Mouse (Mus musculus) hindbrain, embryonic 13.5 days (tissue): ENCODE results near the gene Tbc1d5. TPM values are rescaled to one million over a fixed set of nuclear protein-coding genes. Genes with fewer than 3 reads are reported as not detected.

ENCODE experiments used
- ATAC-seq: fragments of 200-750 bp; cut with Nextera tagmentation; 2 replicates; pipeline ENCODE4 v1.8.0; 2017; ENCODE audit warnings: moderate TSS enrichment; ENCODE audit not compliant: low FRiP score
- H3K27ac ChIP-seq: fragments of 300-500 bp; sonication (generic); 2 replicates; pipeline ENCODE4 v1.5.1; 2015; ENCODE audit warnings: inconsistent platforms, mild to moderate bottlenecking, moderate library complexity
- H3K27me3 ChIP-seq: fragments of 300-500 bp; sonication (generic); 2 replicates; pipeline ENCODE4 v1.6.1; 2015; ENCODE audit warnings: mild to moderate bottlenecking, inconsistent platforms
- H3K36me3 ChIP-seq: fragments of 300-500 bp; sonication (generic); 2 replicates; pipeline ENCODE4 v1.6.1; 2015; ENCODE audit warnings: mild to moderate bottlenecking, inconsistent platforms
- H3K4me1 ChIP-seq: fragments of 300-500 bp; sonication (generic); replicated peaks from 2 replicates; pipeline ENCODE4 v1.6.1; 2015; ENCODE audit warnings: inconsistent platforms
- H3K4me2 ChIP-seq: fragments of 300-500 bp; sonication (generic); 2 replicates; pipeline ENCODE4 v1.6.1; 2015; ENCODE audit warnings: inconsistent platforms, mild to moderate bottlenecking, moderate library complexity
- H3K4me3 ChIP-seq: fragments of 300-500 bp; sonication (generic); 2 replicates; pipeline ENCODE4 v1.5.1; 2015; ENCODE audit warnings: mild to moderate bottlenecking, inconsistent platforms
- H3K9ac ChIP-seq: fragments of 300-500 bp; sonication (generic); 2 replicates; pipeline ENCODE4 v1.6.1; 2015; ENCODE audit warnings: mild to moderate bottlenecking, inconsistent platforms
- H3K9me3 ChIP-seq: fragments of 300-500 bp; sonication (generic); 2 replicates; pipeline ENCODE4 v1.6.1; 2016; ENCODE audit warnings: inconsistent platforms
- WGBS: fragments of 180-500 bp; shearing (Covaris S2); methylation state at CpG from one replicate; pipeline ENCODE4 v1.1.7; 2015; 5-methylcytosine and 5-hydroxymethylcytosine counted together
- polyA plus RNA-seq: library from polyadenylated mRNA; unstranded; fragments of >200 nt; fragmentation: Nextera tagmentation; extraction: Ambion mirVana; gene quantifications from 2 replicates; pipeline ENCODE4 v1.2.1, GENCODE M21; 2015

The Tbc1d5 gene
- polyA plus RNA-seq, 1 experiment from 2014 or later = 8.3 TPM

DNA sequence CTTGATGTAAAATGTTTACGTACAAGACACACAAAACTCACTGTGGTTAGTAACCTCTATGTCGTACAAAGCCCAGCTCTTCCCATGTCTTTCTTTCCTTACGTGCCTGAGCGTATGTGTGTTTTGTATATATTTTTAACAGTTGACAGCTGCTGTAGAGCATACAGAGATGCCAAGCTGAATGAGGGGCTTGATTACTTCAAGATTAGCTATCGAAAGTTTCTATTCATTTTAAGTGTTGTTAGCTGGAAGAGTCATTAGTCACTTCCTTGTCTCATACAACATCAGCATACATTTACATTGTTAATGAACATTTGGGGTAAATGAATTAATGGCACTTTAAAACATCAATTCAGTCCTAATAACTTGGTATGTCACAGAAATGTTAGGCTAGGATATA is 155.9 kb downstream of the Tbc1d5 start:
- Histone ChIP-seq H3K36me3 (no peaks in the 10 kb centered on the region), H3K9ac (no peak overlapping the region), H3K27ac (no peak overlapping the region), H3K9me3 (no peaks in the 10 kb centered on the region), H3K4me1 (no peaks in the 10 kb centered on the region), H3K4me3 (no peak overlapping the region), H3K27me3 (no peaks in the 10 kb centered on the region), H3K4me2 (no peak overlapping the region)
- WGBS = 65% methylated on average over 5 of the region's 5 CpGs
- no peak for ATAC-seq

DNA sequence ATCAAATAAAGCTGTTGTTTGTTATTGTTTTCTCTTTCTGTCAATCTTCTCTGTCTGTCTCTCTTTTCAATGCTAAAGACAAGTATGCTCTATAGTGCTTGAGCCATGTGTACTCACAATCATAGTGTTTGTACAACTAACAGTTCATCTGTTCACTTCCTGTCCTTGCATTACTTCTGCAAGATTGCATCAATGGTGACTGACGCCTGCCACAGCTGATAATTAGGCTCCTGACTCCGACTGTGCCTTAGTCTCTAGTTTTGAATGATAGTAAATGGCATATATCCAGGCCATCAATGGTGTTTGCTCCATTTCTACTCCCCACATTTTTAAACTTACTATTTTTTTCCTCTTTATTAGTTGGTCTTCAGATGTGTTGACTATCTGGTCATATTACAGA is 162.8 kb downstream of the Tbc1d5 start:
- H3K27me3 ChIP-seq = no peaks in the 10 kb centered on the region
- no peaks in the 10 kb centered on the region for H3K4me1 ChIP-seq
- WGBS = 87% methylated on average over 2 of the region's 2 CpGs
- no peaks in the 10 kb centered on the region for H3K36me3 ChIP-seq
- H3K4me2 ChIP-seq = no peak overlapping the region
- no peak overlapping the region for H3K27ac ChIP-seq
- H3K4me3 ChIP-seq = no peak overlapping the region
- no peaks in the 10 kb centered on the region for H3K9me3 ChIP-seq
- H3K9ac ChIP-seq = no peak overlapping the region
- no peak for ATAC-seq

DNA sequence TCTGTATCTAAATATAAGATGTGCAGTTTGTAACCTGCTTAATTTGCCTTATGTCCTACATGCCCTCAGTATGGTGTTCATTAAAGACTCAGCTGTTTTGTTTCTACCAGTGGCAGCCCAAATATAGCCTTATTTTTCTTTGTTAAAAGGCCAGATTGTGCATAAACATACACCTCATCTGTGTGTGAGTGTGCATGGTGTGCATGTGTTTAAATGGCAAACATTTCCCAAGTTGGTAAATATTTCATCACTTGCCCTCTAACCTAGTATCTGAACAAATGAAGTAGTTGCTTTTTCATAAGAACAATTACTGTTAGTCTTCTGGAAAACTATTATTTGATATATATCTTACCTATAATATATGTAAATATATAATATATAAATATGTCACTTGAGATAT is 165.2 kb downstream of the Tbc1d5 start:
- Histone ChIP-seq H3K27me3 (no peaks in the 10 kb centered on the region), H3K36me3 (no peaks in the 10 kb centered on the region), H3K27ac (no peak overlapping the region), H3K9me3 (no peaks in the 10 kb centered on the region), H3K4me2 (no peak overlapping the region), H3K9ac (no peak overlapping the region), H3K4me3 (no peak overlapping the region), H3K4me1 (no peaks in the 10 kb centered on the region)
- ATAC-seq = no peak

DNA sequence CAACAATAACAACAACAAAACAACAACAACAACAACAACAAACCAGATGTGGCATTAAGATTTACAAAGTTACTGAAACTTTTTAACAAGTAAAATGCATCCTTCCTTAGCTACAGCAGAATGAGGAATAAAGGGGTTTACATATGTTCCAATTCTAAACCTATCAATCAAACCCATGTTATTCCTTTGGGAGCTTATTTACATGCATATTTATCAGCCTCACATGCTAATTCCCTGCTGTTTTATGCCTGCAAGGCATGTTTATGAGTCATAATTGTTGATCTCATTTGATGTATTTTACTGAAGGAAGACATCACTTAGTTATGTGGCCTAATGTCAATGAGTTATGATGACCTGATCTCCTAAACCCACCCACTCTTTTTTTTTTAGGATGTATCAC is 176.0 kb downstream of the Tbc1d5 start:
- no peaks in the 10 kb centered on the region for H3K27me3 ChIP-seq
- no peak overlapping the region for H3K4me2 ChIP-seq
- ATAC-seq = no peak
- no peak overlapping the region for H3K27ac ChIP-seq
- H3K9ac ChIP-seq = no peak overlapping the region
- H3K4me3 ChIP-seq = no peak overlapping the region
- H3K36me3 ChIP-seq = no peaks in the 10 kb centered on the region
- no peaks in the 10 kb centered on the region for H3K9me3 ChIP-seq
- no peaks in the 10 kb centered on the region for H3K4me1 ChIP-seq

DNA sequence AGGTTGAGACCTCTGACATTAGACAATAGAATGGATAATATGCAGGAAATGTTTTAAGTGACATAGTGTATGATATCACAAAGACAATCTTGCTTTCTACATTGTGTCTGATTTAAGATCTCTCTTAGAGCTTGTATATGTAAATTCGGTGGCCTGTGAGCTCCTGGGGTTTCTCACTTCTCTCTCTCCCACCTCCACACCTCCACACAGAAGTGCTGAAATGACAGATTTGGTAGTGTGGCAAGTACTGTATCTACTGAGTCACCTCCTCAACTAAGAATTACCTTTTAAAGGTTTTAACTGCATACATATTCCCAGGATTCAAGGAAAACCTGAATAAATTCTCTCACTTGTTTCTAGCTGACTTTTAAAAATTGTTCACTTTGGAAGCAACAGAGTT is 180.9 kb downstream of the Tbc1d5 start:
- Histone ChIP-seq H3K4me1 (no peaks in the 10 kb centered on the region), H3K27ac (no peak overlapping the region), H3K4me3 (no peak overlapping the region), H3K9me3 (peaks cover 7% of the 10 kb centered on the region), H3K36me3 (peaks cover 6% of the 10 kb centered on the region; the same call in 1 of the 2 replicates), H3K27me3 (no peaks in the 10 kb centered on the region), H3K9ac (no peak overlapping the region), H3K4me2 (no peak overlapping the region)
- ATAC-seq = no peak
- WGBS = 75% methylated on average over 1 of the region's 1 CpGs

DNA sequence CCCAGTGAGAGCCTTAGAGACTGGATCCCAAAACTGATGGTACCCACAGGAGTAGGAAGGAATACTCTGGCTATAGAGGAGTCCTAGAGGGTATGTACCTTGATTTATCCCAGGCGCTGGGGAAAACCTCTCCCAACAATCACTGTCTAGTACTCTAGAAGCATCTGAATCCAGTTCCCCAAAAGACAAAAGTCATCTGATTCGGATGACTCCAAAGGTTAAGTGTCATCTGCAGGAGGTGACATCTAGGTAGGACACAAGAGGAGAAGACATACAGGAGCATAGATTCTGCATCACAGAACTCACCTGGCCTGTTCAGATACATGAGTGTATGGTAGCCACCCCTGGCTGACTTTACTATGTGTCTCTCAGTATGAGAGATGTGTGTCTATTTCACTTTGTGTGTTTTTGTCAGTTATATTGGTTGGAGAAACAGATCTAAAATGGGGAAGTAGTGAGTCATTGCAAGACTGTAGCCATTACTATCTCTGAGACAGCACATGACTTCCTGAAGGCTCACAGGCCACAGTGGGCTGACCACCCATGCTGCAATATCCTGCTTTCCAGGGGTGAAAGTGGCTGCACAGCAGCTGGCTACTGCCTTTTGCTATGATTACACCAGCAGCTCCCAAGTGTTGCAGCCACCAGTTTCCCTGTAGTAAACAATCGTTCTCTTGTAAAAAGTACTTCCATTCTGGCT is 185.7 kb downstream of the Tbc1d5 start:
- Histone ChIP-seq H3K36me3 (peaks cover 8% of the 10 kb centered on the region; the same call in 1 of the 2 replicates), H3K4me2 (no peak overlapping the region), H3K9me3 (peaks cover 13% of the 10 kb centered on the region), H3K27me3 (no peaks in the 10 kb centered on the region), H3K4me3 (no peak overlapping the region), H3K4me1 (no peaks in the 10 kb centered on the region), H3K27ac (no peak overlapping the region), H3K9ac (no peak overlapping the region)
- no peak for ATAC-seq
- 93% methylated on average over 3 of the region's 3 CpGs for WGBS

DNA sequence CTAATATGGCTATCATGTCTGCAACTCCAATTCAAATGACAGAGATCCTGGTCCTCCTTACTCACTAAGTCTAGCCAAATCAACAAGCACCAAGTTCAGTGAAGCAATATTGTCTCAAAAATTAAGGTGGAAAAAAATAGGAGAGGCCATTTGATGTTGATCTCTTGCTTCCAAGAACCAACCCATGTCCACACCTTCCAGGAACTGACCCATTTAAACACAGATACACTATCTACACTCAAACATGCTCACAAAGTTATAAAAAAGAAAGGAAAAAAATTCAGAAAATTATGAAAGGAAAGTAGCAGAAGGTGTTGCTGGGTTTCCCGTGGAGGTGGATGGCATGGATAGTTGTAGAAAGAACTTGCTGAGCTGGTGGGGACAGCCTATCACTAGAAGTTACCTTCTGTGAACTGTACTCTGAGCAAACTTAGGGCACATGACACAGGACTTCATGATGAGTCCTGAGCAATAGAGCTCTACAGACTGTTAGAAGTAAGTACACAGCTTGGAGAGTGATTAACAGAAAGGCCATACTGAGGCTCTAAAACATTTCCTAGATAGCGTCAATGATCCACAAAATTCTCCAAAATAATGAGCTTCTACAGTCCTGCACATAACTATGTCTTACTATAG is 188.3 kb downstream of the Tbc1d5 start:
- Histone ChIP-seq H3K9ac (no peak overlapping the region), H3K36me3 (peaks cover 8% of the 10 kb centered on the region; the same call in 1 of the 2 replicates), H3K4me1 (no peaks in the 10 kb centered on the region), H3K27me3 (no peaks in the 10 kb centered on the region), H3K4me2 (no peak overlapping the region), H3K4me3 (no peak overlapping the region), H3K27ac (no peak overlapping the region), H3K9me3 (peaks cover 13% of the 10 kb centered on the region)
- ATAC-seq = no peak
- WGBS = 96% methylated on average over 2 of the region's 2 CpGs

DNA sequence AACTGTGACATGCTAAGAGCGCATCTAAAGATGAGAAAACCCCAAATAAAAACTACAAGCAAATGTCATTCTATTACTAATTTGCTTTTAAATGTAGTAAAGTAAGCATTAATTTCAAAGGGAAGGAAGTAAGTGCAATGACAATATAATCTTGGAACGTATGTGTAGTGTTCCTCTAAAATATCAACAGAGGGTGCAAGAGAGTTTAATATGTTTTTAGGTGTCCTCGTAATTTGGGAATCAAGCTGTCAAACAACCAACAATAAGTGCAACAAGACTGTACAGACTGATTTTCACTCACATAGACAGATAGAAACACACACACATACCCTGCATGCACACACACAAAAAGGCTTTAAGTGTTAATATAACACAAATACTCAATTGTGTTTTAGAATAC is 191.2 kb downstream of the Tbc1d5 start:
- Histone ChIP-seq H3K27me3 (no peaks in the 10 kb centered on the region), H3K4me2 (no peak overlapping the region), H3K27ac (no peak overlapping the region), H3K9ac (no peak overlapping the region), H3K9me3 (peaks cover 3% of the 10 kb centered on the region; the same call in 1 of the 2 replicates), H3K4me1 (no peaks in the 10 kb centered on the region), H3K36me3 (no peaks in the 10 kb centered on the region), H3K4me3 (no peak overlapping the region)
- 71% methylated on average over 3 of the region's 3 CpGs for WGBS
- no peak for ATAC-seq

DNA sequence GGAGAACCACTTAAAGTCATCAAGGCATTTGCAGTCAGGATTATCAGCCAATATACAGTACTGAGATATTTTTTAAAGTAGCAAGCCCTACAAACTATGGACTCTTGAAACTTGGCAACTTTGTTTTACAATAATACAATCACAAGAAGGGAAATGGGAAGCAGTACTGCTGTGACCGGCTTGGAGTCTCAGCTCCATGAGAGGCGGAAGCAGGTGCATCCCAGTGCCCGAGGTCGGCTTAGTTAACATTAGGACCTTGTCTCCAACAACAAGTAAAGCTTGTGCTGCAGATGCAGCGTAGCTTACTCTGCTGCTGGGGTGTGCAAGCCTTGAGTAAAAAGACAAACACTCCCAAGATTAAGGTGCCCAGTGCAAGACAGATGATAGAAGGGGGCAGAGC is 197.2 kb downstream of the Tbc1d5 start:
- Histone ChIP-seq H3K4me2 (no peak overlapping the region), H3K4me3 (no peak overlapping the region), H3K9ac (no peak overlapping the region), H3K4me1 (no peaks in the 10 kb centered on the region), H3K27me3 (no peaks in the 10 kb centered on the region), H3K27ac (no peak overlapping the region), H3K36me3 (no peaks in the 10 kb centered on the region), H3K9me3 (no peaks in the 10 kb centered on the region)
- 84% methylated on average over 5 of the region's 5 CpGs for WGBS
- ATAC-seq = no peak

DNA sequence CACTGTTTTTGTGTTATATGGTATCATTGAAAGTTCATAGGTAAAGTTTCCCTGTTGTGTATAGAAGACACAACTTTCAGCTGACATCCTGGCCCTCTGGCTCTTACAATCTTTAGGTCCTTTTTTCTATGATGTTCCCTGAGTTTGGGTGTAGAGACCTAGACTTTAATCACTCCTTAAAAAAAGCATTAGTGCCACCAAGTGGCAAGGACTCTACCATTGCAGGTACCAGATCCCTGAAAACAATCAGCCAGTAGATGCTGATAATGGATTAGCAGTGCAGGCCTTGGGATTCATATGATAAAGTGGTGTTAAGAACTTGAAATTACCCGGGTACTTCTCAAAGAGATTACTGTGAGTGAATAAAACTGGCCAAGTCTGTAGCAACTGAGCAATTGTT is 207.0 kb downstream of the Tbc1d5 start:
- Histone ChIP-seq H3K9ac (no peak overlapping the region), H3K4me2 (no peak overlapping the region), H3K9me3 (no peaks in the 10 kb centered on the region), H3K4me3 (no peak overlapping the region), H3K27me3 (no peaks in the 10 kb centered on the region), H3K27ac (no peak overlapping the region), H3K36me3 (no peaks in the 10 kb centered on the region), H3K4me1 (no peaks in the 10 kb centered on the region; the same call in 1 of the 2 replicates)
- WGBS = 33% methylated on average over 1 of the region's 1 CpGs
- no peak for ATAC-seq

DNA sequence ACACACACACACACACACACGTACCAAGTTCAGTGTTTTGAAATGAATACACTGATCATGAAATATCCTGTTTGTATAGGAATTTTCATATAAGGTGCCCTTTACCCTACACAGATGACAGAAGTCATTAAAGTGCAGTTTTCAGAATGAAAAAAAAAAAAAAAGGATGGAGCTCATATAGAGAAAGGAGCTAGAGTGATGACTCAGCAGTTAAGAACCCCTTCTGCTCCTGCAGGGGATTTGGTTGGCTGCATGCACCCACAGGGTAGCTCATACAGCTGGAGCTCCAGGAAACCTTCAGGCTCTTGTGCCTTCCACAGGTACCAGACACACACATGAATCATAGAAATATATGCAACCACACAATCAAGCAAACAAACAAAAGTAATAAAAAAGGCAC is 213.0 kb downstream of the Tbc1d5 start:
- ATAC-seq = no peak
- Histone ChIP-seq H3K9me3 (no peaks in the 10 kb centered on the region), H3K4me2 (no peak overlapping the region), H3K4me1 (no peaks in the 10 kb centered on the region; the same call in 1 of the 2 replicates), H3K4me3 (no peak overlapping the region), H3K36me3 (no peaks in the 10 kb centered on the region), H3K9ac (no peak overlapping the region), H3K27ac (no peak overlapping the region), H3K27me3 (no peaks in the 10 kb centered on the region)
- WGBS = 91% methylated on average over 1 of the region's 1 CpGs

DNA sequence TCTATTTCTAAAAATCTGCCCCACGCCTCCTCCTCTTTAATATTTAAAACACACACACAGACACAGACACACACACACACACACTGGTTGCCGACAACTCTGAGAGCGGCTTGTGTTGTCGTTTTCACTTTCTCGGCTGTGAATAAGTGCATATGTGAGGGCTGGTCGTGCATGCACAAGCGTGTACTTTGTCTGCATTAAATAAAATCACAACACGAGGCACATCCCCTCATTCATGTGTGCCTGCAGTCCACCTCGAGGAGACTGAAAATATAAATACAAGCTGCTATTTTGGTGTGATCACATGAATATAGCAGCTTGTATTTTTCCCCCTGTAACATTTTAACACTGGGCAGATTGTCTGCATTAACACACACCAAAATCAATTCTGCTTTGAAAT is 224.8 kb downstream of the Tbc1d5 start:
- Histone ChIP-seq H3K4me2 (no peak overlapping the region), H3K9me3 (no peaks in the 10 kb centered on the region), H3K27ac (no peak overlapping the region), H3K36me3 (no peaks in the 10 kb centered on the region; the same call in 1 of the 2 replicates), H3K4me1 (no peaks in the 10 kb centered on the region), H3K27me3 (no peaks in the 10 kb centered on the region), H3K9ac (no peak overlapping the region), H3K4me3 (no peak overlapping the region)
- 89% methylated on average over 9 of the region's 9 CpGs for WGBS
- no peak for ATAC-seq

DNA sequence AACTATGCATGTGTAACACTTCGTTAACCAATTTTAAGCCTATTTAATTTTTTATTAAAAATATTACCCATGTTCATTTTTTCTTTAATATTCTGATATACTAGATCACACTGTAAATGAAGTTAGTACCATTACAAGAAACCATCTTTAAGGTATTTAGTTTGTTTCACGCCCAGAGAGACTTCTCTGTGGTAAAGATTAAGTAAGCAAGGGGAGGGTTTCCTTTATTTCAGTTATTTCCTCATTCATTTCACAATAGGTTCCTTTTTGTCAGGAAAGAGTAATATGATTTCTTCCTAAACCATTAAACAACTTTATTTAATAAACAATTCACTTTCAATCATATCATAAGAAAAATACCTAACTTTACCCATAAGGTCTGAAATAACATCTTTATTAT is 256.8 kb downstream of the Tbc1d5 start:
- no peak for ATAC-seq
- Histone ChIP-seq H3K27me3 (no peaks in the 10 kb centered on the region), H3K4me3 (no peak overlapping the region), H3K4me2 (no peak overlapping the region), H3K9ac (no peak overlapping the region), H3K4me1 (no peaks in the 10 kb centered on the region), H3K36me3 (no peaks in the 10 kb centered on the region), H3K27ac (no peak overlapping the region), H3K9me3 (no peaks in the 10 kb centered on the region)
- 90% methylated on average over 2 of the region's 2 CpGs for WGBS
